Mouse (Mus musculus) kidney, adult 2 months (tissue): ENCODE results near the gene Trp53bp1.

Source experiments
- CTCF ChIP-seq: fragments of 200-500 bp; conservative IDR thresholded peaks from 2 replicates; pipeline ENCODE4 v1.5.1; 2011; ENCODE audit warnings: low read depth, mild to moderate bottlenecking, control low read depth, low read length, moderate library complexity, mixed read lengths; ENCODE audit not compliant: insufficient read depth, insufficient read length
- POLR2A ChIP-seq: fragments of 200-500 bp; IDR thresholded peaks from one replicate; pipeline ENCODE4 v1.6.1; 2011; ENCODE audit warnings: low read depth, low read length, control low read depth

- TF ChIP-seq POLR2A, result no peak
- TF ChIP-seq CTCF, result no peak
These were observed 56.7 kb downstream of the Trp53bp1 start for GRCm38 (mm10) chr2:121214491-121214890.
